Mouse (Mus musculus) kidney, postnatal 0 days (tissue): Measurements from ENCODE around the gene Macrod2. TPM values are rescaled to one million over a fixed set of nuclear protein-coding genes. Genes with fewer than 3 reads are reported as not detected.

Experiments used
- ATAC-seq: fragments of 200-750 bp; cut with Nextera tagmentation; replicated peaks from 2 replicates; pipeline ENCODE4 v1.8.0; 2017; ENCODE audit warnings: low read depth, moderate number of reproducible peaks, moderate TSS enrichment, moderate library complexity; ENCODE audit not compliant: low FRiP score
- DNase-seq: peaks from one replicate; pipeline ENCODE4 v3.0.0-alpha.2; 2016; ENCODE audit warnings: low spot score
- H3K27ac ChIP-seq: fragments of 300-500 bp; sonication (generic); 2 replicates; pipeline ENCODE4 v1.5.1; 2014; ENCODE audit warnings: mild to moderate bottlenecking
- H3K27me3 ChIP-seq: fragments of 300-500 bp; sonication (generic); 2 replicates; pipeline ENCODE4 v1.6.1; 2014; ENCODE audit warnings: low read length, mixed read lengths; ENCODE audit not compliant: insufficient read depth
- H3K36me3 ChIP-seq: fragments of 300-500 bp; sonication (generic); 2 replicates; pipeline ENCODE4 v1.6.1; 2014; ENCODE audit warnings: low read length, mixed read lengths; ENCODE audit not compliant: insufficient read depth
- H3K4me1 ChIP-seq: fragments of 300-500 bp; sonication (generic); replicated peaks from 2 replicates; pipeline ENCODE4 v1.6.1; 2014; ENCODE audit warnings: antibody characterized with exemption, low read length, mixed read lengths; ENCODE audit not compliant: insufficient read depth
- H3K4me2 ChIP-seq: fragments of 300-500 bp; sonication (generic); 2 replicates; pipeline ENCODE4 v1.6.1; 2014; ENCODE audit warnings: mild to moderate bottlenecking, low read length, moderate library complexity, mixed read lengths
- H3K4me3 ChIP-seq: fragments of 300-500 bp; sonication (generic); replicated peaks from 2 replicates; pipeline ENCODE4 v1.5.1; 2014; ENCODE audit warnings: low read depth, low read length
- H3K9ac ChIP-seq: fragments of 300-500 bp; sonication (generic); 2 replicates; pipeline ENCODE4 v1.6.1; 2014; ENCODE audit warnings: low read depth, low read length
- H3K9me3 ChIP-seq: fragments of 300-500 bp; sonication (generic); replicated peaks from 2 replicates; pipeline ENCODE4 v1.6.1; 2016; ENCODE audit warnings: low read length, inconsistent platforms, mixed read lengths
- CTCF ChIP-seq: IDR thresholded peaks from 2 replicates; pipeline ENCODE4 v1.5.1; 2016; ENCODE audit warnings: antibody characterized with exemption, low read depth, mild to moderate bottlenecking, moderate library complexity
- WGBS: fragments of 180-500 bp; shearing (Covaris S2); extraction: QIAGEN DNeasy Blood & Tissue Kit; methylation state at CpG from one replicate; pipeline ENCODE4 v1.1.7; 2014; 5-methylcytosine and 5-hydroxymethylcytosine counted together
- polyA plus RNA-seq: library from polyadenylated mRNA; unstranded; fragments of >200 nt; fragmentation: Nextera tagmentation; extraction: Ambion mirVana; gene quantifications from 2 replicates; pipeline ENCODE4 v1.2.1, GENCODE M21; 2015

The Macrod2 gene
- polyA plus RNA-seq, 1 experiment from 2014 or later = 28.6 TPM

- no peaks in the 10 kb centered on the region for H3K9me3 ChIP-seq
- H3K27me3 ChIP-seq = no peaks in the 10 kb centered on the region
- no peak overlapping the region for H3K4me3 ChIP-seq
- H3K9ac ChIP-seq = no peak overlapping the region
- H3K36me3 ChIP-seq = no peaks in the 10 kb centered on the region
- H3K4me2 ChIP-seq = no peak overlapping the region
- no peak for TF ChIP-seq CTCF
- no peak for ATAC-seq
- H3K27ac ChIP-seq = no peak overlapping the region
- peak; percentile 2 for DNase-seq
- no peaks in the 10 kb centered on the region for H3K4me1 ChIP-seq
Measured at GRCm38 (mm10) chr2:142403394-142403793, 2008.3 kb downstream of the Macrod2 start.

GRCm38 (mm10) chr2:142404321-142404720, 2009.2 kb downstream of the Macrod2 start:
- no peaks in the 10 kb centered on the region for H3K4me1 ChIP-seq
- WGBS = 38% methylated on average over 6 of the region's 6 CpGs
- DNase-seq (no peak), ATAC-seq (no peak; the same call in 1 of the 2 replicates)
- TF ChIP-seq CTCF = no peak
- H3K4me3 ChIP-seq = no peak overlapping the region
- no peaks in the 10 kb centered on the region for H3K9me3 ChIP-seq
- H3K4me2 ChIP-seq = no peak overlapping the region
- H3K27ac ChIP-seq = no peak overlapping the region
- H3K27me3 ChIP-seq = no peaks in the 10 kb centered on the region
- no peak overlapping the region for H3K9ac ChIP-seq
- H3K36me3 ChIP-seq = no peaks in the 10 kb centered on the region

- H3K27me3 ChIP-seq = no peaks in the 10 kb centered on the region
- no peak for ATAC-seq
- no peak overlapping the region for H3K9ac ChIP-seq
- no peaks in the 10 kb centered on the region for H3K9me3 ChIP-seq
- H3K36me3 ChIP-seq = no peaks in the 10 kb centered on the region
- DNase-seq = no peak
- no peak for TF ChIP-seq CTCF
- no peak overlapping the region for H3K4me2 ChIP-seq
- no peaks in the 10 kb centered on the region for H3K4me1 ChIP-seq
- H3K27ac ChIP-seq = no peak overlapping the region
- no peak overlapping the region for H3K4me3 ChIP-seq
Measured at GRCm38 (mm10) chr2:142407341-142407740, 2012.2 kb downstream of the Macrod2 start.

DNA sequence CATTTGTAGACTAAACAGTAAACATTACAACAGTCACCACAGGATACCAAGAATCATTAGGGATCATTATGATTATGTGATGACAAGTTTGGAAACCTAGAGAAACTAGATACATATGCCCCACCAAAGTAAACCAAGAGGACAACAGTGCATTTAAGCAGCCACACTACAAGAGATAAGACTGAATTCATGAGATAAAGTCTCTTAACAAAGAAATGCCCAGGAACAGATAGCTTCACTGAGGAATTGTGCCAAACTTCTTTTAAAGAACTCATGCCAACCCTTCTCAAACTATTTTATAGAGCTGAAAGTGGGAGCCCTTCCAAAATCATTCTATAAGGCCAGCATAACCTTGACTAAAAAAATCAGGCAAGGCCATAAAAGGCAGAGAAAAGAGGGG, 2015.0 kb downstream of the Macrod2 start:
- Histone ChIP-seq H3K27ac (no peak overlapping the region), H3K4me3 (no peak overlapping the region), H3K27me3 (no peaks in the 10 kb centered on the region), H3K4me2 (no peak overlapping the region), H3K9me3 (no peaks in the 10 kb centered on the region), H3K36me3 (no peaks in the 10 kb centered on the region), H3K4me1 (no peaks in the 10 kb centered on the region), H3K9ac (no peak overlapping the region)
- ATAC-seq (no peak), DNase-seq (no peak)
- no peak for TF ChIP-seq CTCF

GRCm38 (mm10) chr2:142433126-142433525, 2038.0 kb downstream of the Macrod2 start:
- no peaks in the 10 kb centered on the region for H3K27me3 ChIP-seq
- H3K4me2 ChIP-seq = no peak overlapping the region
- H3K36me3 ChIP-seq = no peaks in the 10 kb centered on the region
- no peaks in the 10 kb centered on the region for H3K9me3 ChIP-seq
- H3K27ac ChIP-seq = no peak overlapping the region
- 64% methylated on average over 7 of the region's 7 CpGs for WGBS
- ATAC-seq (no peak), DNase-seq (no peak)
- no peaks in the 10 kb centered on the region for H3K4me1 ChIP-seq
- H3K4me3 ChIP-seq = no peak overlapping the region
- H3K9ac ChIP-seq = no peak overlapping the region
- TF ChIP-seq CTCF = no peak

DNA sequence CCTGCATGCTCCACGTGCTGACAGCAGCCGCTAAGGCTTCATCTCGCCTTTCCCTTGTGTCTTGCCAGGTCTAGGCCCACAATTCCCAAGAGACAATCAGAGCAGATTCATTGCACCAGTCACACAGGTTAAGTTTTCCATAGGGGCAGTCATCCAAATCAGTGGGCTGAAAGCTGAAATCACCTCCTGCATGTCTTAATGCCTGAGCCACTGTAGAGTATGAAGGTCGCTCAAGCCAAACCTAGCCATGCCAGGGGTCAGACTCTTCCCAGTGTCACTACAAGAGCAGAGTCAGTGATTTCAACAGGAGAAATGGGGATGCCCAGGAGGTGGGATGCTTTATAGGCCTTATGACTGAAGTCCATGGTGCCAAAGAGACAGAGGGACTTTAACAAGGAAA, 2039.6 kb downstream of the Macrod2 start:
- no peak overlapping the region for H3K9ac ChIP-seq
- TF ChIP-seq CTCF = no peak
- no peak overlapping the region for H3K4me3 ChIP-seq
- no peaks in the 10 kb centered on the region for H3K4me1 ChIP-seq
- H3K27me3 ChIP-seq = no peaks in the 10 kb centered on the region
- no peak overlapping the region for H3K27ac ChIP-seq
- no peak for ATAC-seq
- H3K9me3 ChIP-seq = no peaks in the 10 kb centered on the region
- 71% methylated on average over 4 of the region's 4 CpGs for WGBS
- DNase-seq = no peak
- no peaks in the 10 kb centered on the region for H3K36me3 ChIP-seq
- H3K4me2 ChIP-seq = no peak overlapping the region
